Mouse (Mus musculus): ENCODE results near the gene 9530077C05Rik. TPM values are rescaled to one million over a fixed set of nuclear protein-coding genes. Genes with fewer than 3 reads are reported as not detected.

Gene 9530077C05Rik
- polyA plus RNA-seq, 1 experiment from 2014 or later, result 8.3 TPM

- H3K4me1 ChIP-seq (ENCODE audit: control insufficient read depth, insufficient read depth, low read length), result no peaks in the 10 kb centered on the region; the same call in 1 of the 2 replicates
- no peak within 1 kb of the TSS for H3K9ac ChIP-seq (ENCODE audit: low read length)
- H3K4me2 ChIP-seq (ENCODE audit: low read depth), result peak within 1 kb of the TSS; percentile 73
- H3K27me3 ChIP-seq (ENCODE audit: control insufficient read depth, insufficient read depth, low read length), result no peaks in the 10 kb centered on the region
- no peaks in the 10 kb centered on the region for H3K9me3 ChIP-seq (ENCODE audit: control insufficient read depth, low read length)
- H3K36me3 ChIP-seq (ENCODE audit: control insufficient read depth, insufficient read depth, low read length), result no peaks in the 10 kb centered on the region
- no peak within 1 kb of the TSS for H3K27ac ChIP-seq (ENCODE audit: low read depth, low read length)
- peak within 1 kb of the TSS; percentile 83 for H3K4me3 ChIP-seq (ENCODE audit: low read depth, low read length)
- DNase-seq (ENCODE audit: low spot score) (no peak), ATAC-seq (ENCODE audit: insufficient read depth, low FRiP score, low TSS enrichment) (no peak)
- WGBS, result 88% methylated on average over 3 of the region's 3 CpGs
These were observed 58.3 kb downstream of the 9530077C05Rik start, which contains the start of gene Rp9 for GRCm38 (mm10) chr9:22469643-22470042. Gene Rp9 (minus strand): TSS chr9:22469743.

GRCm38 (mm10) chr9:22475424-22475868 is 64.1 kb downstream of the 9530077C05Rik start, which contains the start of gene Bbs9:
Gene Bbs9 (plus strand): TSS chr9:22475715.
- DNase-seq (ENCODE audit: low spot score) (peak; percentile 92), ATAC-seq (ENCODE audit: insufficient read depth, low FRiP score, low TSS enrichment) (peak; percentile 99)
- H3K36me3 ChIP-seq (ENCODE audit: control insufficient read depth, insufficient read depth, low read length), result no peaks in the 10 kb centered on the region
- peak within 1 kb of the TSS; percentile 59 for H3K4me3 ChIP-seq (ENCODE audit: low read depth, low read length)
- under 1% methylated on average over 25 of the region's 25 CpGs for WGBS
- no peak within 1 kb of the TSS for H3K27ac ChIP-seq (ENCODE audit: low read depth, low read length)
- H3K27me3 ChIP-seq (ENCODE audit: control insufficient read depth, insufficient read depth, low read length), result no peaks in the 10 kb centered on the region
- peak within 1 kb of the TSS; percentile 81 for H3K4me2 ChIP-seq (ENCODE audit: low read depth)
- H3K4me1 ChIP-seq (ENCODE audit: control insufficient read depth, insufficient read depth, low read length), result 0 out of 2 replicates have a peak, but pooled peaks cover 3% of the 10 kb centered on the region
- peak within 1 kb of the TSS; percentile 63 for H3K9ac ChIP-seq (ENCODE audit: low read length)
- no peaks in the 10 kb centered on the region for H3K9me3 ChIP-seq (ENCODE audit: control insufficient read depth, low read length)

- Histone ChIP-seq H3K36me3 (ENCODE audit: control insufficient read depth, insufficient read depth, low read length) (no peaks in the 10 kb centered on the region), H3K4me3 (ENCODE audit: low read depth, low read length) (peak overlapping the region; percentile 59), H3K9ac (ENCODE audit: low read length) (peak overlapping the region; percentile 63), H3K27me3 (ENCODE audit: control insufficient read depth, insufficient read depth, low read length) (no peaks in the 10 kb centered on the region), H3K4me2 (ENCODE audit: low read depth) (peak overlapping the region; percentile 81), H3K9me3 (ENCODE audit: control insufficient read depth, low read length) (no peaks in the 10 kb centered on the region), H3K27ac (ENCODE audit: low read depth, low read length) (no peak overlapping the region), H3K4me1 (ENCODE audit: control insufficient read depth, insufficient read depth, low read length) (0 out of 2 replicates have a peak, but pooled peaks cover 3% of the 10 kb centered on the region)
- ATAC-seq (ENCODE audit: insufficient read depth, low FRiP score, low TSS enrichment) (peak; percentile 5; the same call in 1 of the 2 replicates), DNase-seq (ENCODE audit: low spot score) (no peak)
- 8% methylated on average over 10 of the region's 10 CpGs for WGBS
These were observed 65.0 kb downstream of the 9530077C05Rik start for GRCm38 (mm10) chr9:22476265-22476664.

- Histone ChIP-seq H3K9me3 (ENCODE audit: control insufficient read depth, low read length) (no peaks in the 10 kb centered on the region), H3K4me3 (ENCODE audit: low read depth, low read length) (no peak overlapping the region), H3K9ac (ENCODE audit: low read length) (no peak overlapping the region), H3K27ac (ENCODE audit: low read depth, low read length) (no peak overlapping the region), H3K4me1 (ENCODE audit: control insufficient read depth, insufficient read depth, low read length) (0 out of 2 replicates have a peak, but pooled peaks cover 3% of the 10 kb centered on the region), H3K4me2 (ENCODE audit: low read depth) (no peak overlapping the region), H3K36me3 (ENCODE audit: control insufficient read depth, insufficient read depth, low read length) (no peaks in the 10 kb centered on the region), H3K27me3 (ENCODE audit: control insufficient read depth, insufficient read depth, low read length) (no peaks in the 10 kb centered on the region)
- ATAC-seq (ENCODE audit: insufficient read depth, low FRiP score, low TSS enrichment), result no peak
- no peak for DNase-seq (ENCODE audit: low spot score)
- 94% methylated on average over 8 of the region's 8 CpGs for WGBS
These were observed 67.6 kb downstream of the 9530077C05Rik start for GRCm38 (mm10) chr9:22478946-22479345.

GRCm38 (mm10) chr9:22483866-22484561 is 72.7 kb downstream of the 9530077C05Rik start:
- Histone ChIP-seq H3K36me3 (ENCODE audit: control insufficient read depth, insufficient read depth, low read length) (no peaks in the 10 kb centered on the region), H3K4me2 (ENCODE audit: low read depth) (no peak overlapping the region), H3K27me3 (ENCODE audit: control insufficient read depth, insufficient read depth, low read length) (no peaks in the 10 kb centered on the region), H3K4me1 (ENCODE audit: control insufficient read depth, insufficient read depth, low read length) (no peaks in the 10 kb centered on the region), H3K27ac (ENCODE audit: low read depth, low read length) (no peak overlapping the region), H3K9me3 (ENCODE audit: control insufficient read depth, low read length) (no peaks in the 10 kb centered on the region), H3K9ac (ENCODE audit: low read length) (no peak overlapping the region), H3K4me3 (ENCODE audit: low read depth, low read length) (no peak overlapping the region)
- WGBS, result 94% methylated on average over 8 of the region's 8 CpGs
- no peak for DNase-seq (ENCODE audit: low spot score)
- no peak for ATAC-seq (ENCODE audit: insufficient read depth, low FRiP score, low TSS enrichment)

DNA sequence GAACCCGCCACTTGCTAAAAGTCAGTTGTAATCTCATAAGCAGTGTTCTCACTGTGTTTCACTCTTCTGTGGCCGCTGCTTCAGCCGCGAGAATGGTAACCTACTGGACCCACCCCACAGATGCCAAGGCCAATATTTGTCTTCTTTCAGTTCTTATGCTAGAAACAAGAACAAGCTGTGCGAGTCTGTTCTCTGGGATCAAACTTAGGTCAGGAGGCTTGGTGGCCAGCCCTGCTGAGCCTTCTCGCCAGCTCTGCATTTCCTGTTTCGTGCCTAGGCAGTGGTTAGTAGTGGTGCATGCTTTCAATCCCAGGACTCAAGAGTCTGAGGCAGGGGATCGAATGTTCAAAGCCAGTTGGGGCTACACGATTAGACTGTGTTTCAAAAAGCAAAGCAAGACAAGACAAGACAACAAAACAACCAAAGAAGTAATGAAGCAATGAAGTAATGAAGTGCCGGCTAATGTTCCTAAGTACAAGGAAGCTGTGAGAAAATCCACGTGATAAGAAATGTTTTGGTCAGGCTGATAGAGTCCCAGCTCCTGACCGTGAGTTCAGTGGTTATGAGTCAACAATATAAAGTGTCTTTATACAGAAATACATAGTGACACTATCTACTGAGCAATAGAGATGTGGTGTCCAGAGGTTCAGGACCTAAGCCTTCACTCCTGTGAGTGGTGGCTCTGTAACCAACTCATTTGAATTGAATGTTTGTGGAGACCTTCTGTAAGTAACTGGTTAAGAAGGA is 73.4 kb downstream of the 9530077C05Rik start:
- Histone ChIP-seq H3K36me3 (ENCODE audit: control insufficient read depth, insufficient read depth, low read length) (no peaks in the 10 kb centered on the region), H3K27ac (ENCODE audit: low read depth, low read length) (no peak overlapping the region), H3K9me3 (ENCODE audit: control insufficient read depth, low read length) (no peaks in the 10 kb centered on the region), H3K4me1 (ENCODE audit: control insufficient read depth, insufficient read depth, low read length) (no peaks in the 10 kb centered on the region), H3K4me2 (ENCODE audit: low read depth) (no peak overlapping the region), H3K4me3 (ENCODE audit: low read depth, low read length) (no peak overlapping the region), H3K27me3 (ENCODE audit: control insufficient read depth, insufficient read depth, low read length) (no peaks in the 10 kb centered on the region), H3K9ac (ENCODE audit: low read length) (no peak overlapping the region)
- 91% methylated on average over 12 of the region's 12 CpGs for WGBS
- DNase-seq (ENCODE audit: low spot score) (no peak), ATAC-seq (ENCODE audit: insufficient read depth, low FRiP score, low TSS enrichment) (no peak)

GRCm38 (mm10) chr9:22486211-22486610 is 74.9 kb downstream of the 9530077C05Rik start:
- H3K9ac ChIP-seq (ENCODE audit: low read length), result no peak overlapping the region
- H3K4me2 ChIP-seq (ENCODE audit: low read depth), result no peak overlapping the region
- H3K4me3 ChIP-seq (ENCODE audit: low read depth, low read length), result no peak overlapping the region
- no peak overlapping the region for H3K27ac ChIP-seq (ENCODE audit: low read depth, low read length)
- DNase-seq (ENCODE audit: low spot score) (no peak), ATAC-seq (ENCODE audit: insufficient read depth, low FRiP score, low TSS enrichment) (no peak)
- H3K9me3 ChIP-seq (ENCODE audit: control insufficient read depth, low read length), result no peaks in the 10 kb centered on the region
- no peaks in the 10 kb centered on the region for H3K36me3 ChIP-seq (ENCODE audit: control insufficient read depth, insufficient read depth, low read length)
- no peaks in the 10 kb centered on the region for H3K27me3 ChIP-seq (ENCODE audit: control insufficient read depth, insufficient read depth, low read length)
- H3K4me1 ChIP-seq (ENCODE audit: control insufficient read depth, insufficient read depth, low read length), result no peaks in the 10 kb centered on the region
- 96% methylated on average over 7 of the region's 7 CpGs for WGBS

GRCm38 (mm10) chr9:22488963-22489362 is 77.7 kb downstream of the 9530077C05Rik start:
- no peak for DNase-seq (ENCODE audit: low spot score)

More at GRCm38 (mm10) chr9:22488963-22489362, 77.7 kb downstream of the 9530077C05Rik start:
- WGBS, result 70% methylated on average over 9 of the region's 9 CpGs
- Histone ChIP-seq H3K27ac (ENCODE audit: low read depth, low read length) (no peak overlapping the region), H3K36me3 (ENCODE audit: control insufficient read depth, insufficient read depth, low read length) (no peaks in the 10 kb centered on the region), H3K4me3 (ENCODE audit: low read depth, low read length) (no peak overlapping the region), H3K9me3 (ENCODE audit: control insufficient read depth, low read length) (no peaks in the 10 kb centered on the region), H3K27me3 (ENCODE audit: control insufficient read depth, insufficient read depth, low read length) (no peaks in the 10 kb centered on the region), H3K4me1 (ENCODE audit: control insufficient read depth, insufficient read depth, low read length) (no peaks in the 10 kb centered on the region), H3K9ac (ENCODE audit: low read length) (no peak overlapping the region), H3K4me2 (ENCODE audit: low read depth) (no peak overlapping the region)
- no peak for ATAC-seq (ENCODE audit: insufficient read depth, low FRiP score, low TSS enrichment)

All from neural tube, embryonic 11.5 days (tissue).